Mouse (Mus musculus): Measurements from ENCODE around the gene Rfx4. TPM values are rescaled to one million over a fixed set of nuclear protein-coding genes. Genes with fewer than 3 reads are reported as not detected.

Rfx4 gene
- total and polyA plus RNA-seq, 2 experiments from 2014 or later, result 10.2 to 15.0 TPM

GRCm38 (mm10) chr10:84909021-84909801, 153.3 kb downstream of the Rfx4 start:
- H3K4me2 ChIP-seq (ENCODE audit: low read depth, low read length, poor library complexity, severe bottlenecking), result no peak overlapping the region
- 42% methylated on average over 17 of the region's 17 CpGs for WGBS
- H3K4me1 ChIP-seq (ENCODE audit: insufficient read depth, low read length), result no peaks in the 10 kb centered on the region

DNA sequence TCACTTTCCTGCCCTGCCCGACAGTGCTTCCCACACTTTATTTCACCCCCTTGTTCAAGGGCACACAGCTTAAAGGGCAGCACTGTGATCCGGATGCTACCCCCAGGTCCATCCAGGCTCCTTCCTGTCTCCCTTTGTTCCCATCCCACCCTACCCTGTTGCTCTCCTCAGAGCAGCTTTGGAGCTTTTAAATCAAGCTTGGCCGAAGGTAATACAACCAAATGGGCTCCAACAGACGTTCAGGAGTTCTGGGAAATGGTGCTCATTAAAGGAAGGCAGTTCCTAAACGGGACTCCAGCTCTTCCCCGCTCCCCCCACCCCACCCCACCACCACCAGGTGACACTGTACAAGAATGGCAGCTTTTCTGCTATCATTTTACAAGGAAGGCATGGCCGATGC, 154.3 kb downstream of the Rfx4 start:
- Histone ChIP-seq H3K9me3 (ENCODE audit: low read length) (no peaks in the 10 kb centered on the region), H3K4me1 (ENCODE audit: insufficient read depth, low read length) (no peaks in the 10 kb centered on the region), H3K27me3 (ENCODE audit: insufficient read depth, low read length) (no peaks in the 10 kb centered on the region), H3K4me2 (ENCODE audit: low read depth, low read length, poor library complexity, severe bottlenecking) (no peak overlapping the region), H3K9ac (replicated peaks; ENCODE audit: low read length, poor library complexity, severe bottlenecking) (no peak overlapping the region), H3K4me3 (ENCODE audit: low read depth, low read length) (no peak overlapping the region), H3K36me3 (ENCODE audit: insufficient read depth, low read length) (no peaks in the 10 kb centered on the region), H3K27ac (ENCODE audit: low read depth, low read length) (no peak overlapping the region)
- no peak for DNase-seq (ENCODE audit: low spot score)
- WGBS, result 15% methylated on average over 7 of the region's 7 CpGs
- no peak for TF ChIP-seq CTCF (IDR thresholded peaks at IDR 0.05)
- ATAC-seq (ENCODE audit: low FRiP score), result no peak

More at GRCm38 (mm10) chr10:84909021-84909801, 153.3 kb downstream of the Rfx4 start:
- Histone ChIP-seq H3K4me3 (ENCODE audit: low read depth, low read length) (no peak overlapping the region), H3K9me3 (ENCODE audit: low read length) (no peaks in the 10 kb centered on the region), H3K27ac (ENCODE audit: low read depth, low read length) (no peak overlapping the region), H3K27me3 (ENCODE audit: insufficient read depth, low read length) (no peaks in the 10 kb centered on the region), H3K36me3 (ENCODE audit: insufficient read depth, low read length) (no peaks in the 10 kb centered on the region), H3K9ac (replicated peaks; ENCODE audit: low read length, poor library complexity, severe bottlenecking) (no peak overlapping the region)
- DNase-seq (ENCODE audit: low spot score) (peak; percentile 67), ATAC-seq (ENCODE audit: low FRiP score) (0 out of 2 replicates have a peak, but pooled peaks have one; percentile 41)
- TF ChIP-seq CTCF (IDR thresholded peaks at IDR 0.05), result no peak

DNA sequence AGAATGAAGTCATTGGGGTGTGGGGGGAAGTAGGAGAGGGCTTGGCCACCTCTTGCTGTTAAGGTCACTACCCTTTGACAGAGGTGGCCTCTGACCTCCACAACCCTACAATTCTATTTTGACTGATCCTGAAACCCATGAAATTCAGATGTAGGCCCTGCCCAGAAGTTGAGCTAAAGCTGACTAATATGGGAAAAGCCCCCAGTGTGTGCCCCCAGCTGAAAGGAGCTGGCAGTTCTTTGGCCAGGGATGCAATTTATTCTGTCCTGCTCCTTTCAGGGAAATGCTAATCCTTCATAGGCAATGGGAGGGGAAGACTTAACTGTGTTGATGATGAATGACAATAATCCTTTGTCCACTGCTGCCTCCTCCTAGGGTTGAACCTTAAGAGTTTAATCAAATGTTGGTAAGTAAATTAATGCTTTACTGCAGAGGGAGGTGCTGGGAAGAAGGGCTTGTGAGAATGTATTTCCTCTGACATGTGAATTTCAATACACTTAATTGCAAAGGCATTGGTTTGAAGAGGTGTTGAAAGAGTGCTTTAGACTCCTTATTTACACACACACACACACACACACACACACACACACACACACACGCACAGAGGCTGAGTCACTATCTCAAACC, 155.0 kb downstream of the Rfx4 start:
- ATAC-seq (ENCODE audit: low FRiP score) (no peak), DNase-seq (ENCODE audit: low spot score) (no peak)
- no peak for TF ChIP-seq CTCF (IDR thresholded peaks at IDR 0.05)
- 9% methylated on average over 1 of the region's 1 CpGs for WGBS
- Histone ChIP-seq H3K4me3 (ENCODE audit: low read depth, low read length) (no peak overlapping the region), H3K27ac (ENCODE audit: low read depth, low read length) (no peak overlapping the region), H3K36me3 (ENCODE audit: insufficient read depth, low read length) (no peaks in the 10 kb centered on the region), H3K4me1 (ENCODE audit: insufficient read depth, low read length) (no peaks in the 10 kb centered on the region), H3K27me3 (ENCODE audit: insufficient read depth, low read length) (no peaks in the 10 kb centered on the region), H3K9ac (replicated peaks; ENCODE audit: low read length, poor library complexity, severe bottlenecking) (no peak overlapping the region), H3K9me3 (ENCODE audit: low read length) (no peaks in the 10 kb centered on the region), H3K4me2 (ENCODE audit: low read depth, low read length, poor library complexity, severe bottlenecking) (no peak overlapping the region)

DNA sequence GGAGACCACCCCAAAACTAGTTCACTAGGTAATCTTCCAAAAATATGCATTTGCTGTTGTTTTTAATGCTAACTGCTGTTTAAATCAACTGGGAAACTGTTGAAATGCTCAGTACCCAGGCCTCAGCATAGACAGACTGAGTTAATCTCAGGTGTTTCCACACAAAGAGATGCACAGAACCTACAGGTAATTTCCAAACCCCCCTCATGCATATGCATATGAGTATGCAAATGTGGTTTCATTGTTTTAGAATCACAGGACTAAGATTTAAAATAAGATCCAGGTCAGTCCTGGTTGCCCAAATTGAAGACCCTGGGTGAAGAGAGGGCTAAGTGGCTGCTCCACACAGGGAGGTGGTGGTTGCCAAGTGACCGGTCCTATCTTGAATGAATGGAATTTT, 157.3 kb downstream of the Rfx4 start:
- DNase-seq (ENCODE audit: low spot score), result no peak
- WGBS, result 50% methylated on average over 1 of the region's 1 CpGs
- H3K36me3 ChIP-seq (ENCODE audit: insufficient read depth, low read length), result no peaks in the 10 kb centered on the region
- H3K4me1 ChIP-seq (ENCODE audit: insufficient read depth, low read length), result no peaks in the 10 kb centered on the region
- H3K9me3 ChIP-seq (ENCODE audit: low read length), result no peaks in the 10 kb centered on the region
- H3K4me3 ChIP-seq (ENCODE audit: low read depth, low read length), result no peak overlapping the region
- H3K4me2 ChIP-seq (ENCODE audit: low read depth, low read length, poor library complexity, severe bottlenecking), result no peak overlapping the region
- no peaks in the 10 kb centered on the region for H3K27me3 ChIP-seq (ENCODE audit: insufficient read depth, low read length)
- no peak overlapping the region for H3K27ac ChIP-seq (ENCODE audit: low read depth, low read length)
- no peak for ATAC-seq (ENCODE audit: low FRiP score)
- no peak for TF ChIP-seq CTCF (IDR thresholded peaks at IDR 0.05)
- no peak overlapping the region for H3K9ac ChIP-seq (replicated peaks; ENCODE audit: low read length, poor library complexity, severe bottlenecking)

DNA sequence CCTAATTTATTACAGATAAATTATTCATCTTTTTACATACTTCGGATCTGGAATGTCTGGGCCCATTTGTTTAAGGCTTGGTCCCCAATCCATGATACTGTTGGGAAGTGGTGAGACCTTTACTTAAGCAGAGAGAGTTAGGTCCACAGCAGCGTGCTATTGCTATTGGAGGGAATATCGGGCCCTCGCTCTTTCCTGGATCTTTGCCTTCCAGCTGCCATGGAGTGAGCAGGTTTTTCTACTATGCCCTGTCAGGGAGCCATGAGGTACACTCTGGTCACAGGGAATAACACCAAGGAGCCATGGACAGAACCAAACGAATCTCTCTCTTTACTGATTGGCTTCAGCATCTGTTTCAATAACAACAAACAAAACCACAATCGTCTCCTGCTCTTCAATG, 159.6 kb downstream of the Rfx4 start:
- ATAC-seq (ENCODE audit: low FRiP score) (no peak), DNase-seq (ENCODE audit: low spot score) (no peak)
- 86% methylated on average over 6 of the region's 6 CpGs for WGBS
- no peak overlapping the region for H3K9ac ChIP-seq (replicated peaks; ENCODE audit: low read length, poor library complexity, severe bottlenecking)
- no peak overlapping the region for H3K27ac ChIP-seq (ENCODE audit: low read depth, low read length)
- 0 out of 2 replicates have a peak, but pooled peaks cover 5% of the 10 kb centered on the region for H3K4me1 ChIP-seq (ENCODE audit: insufficient read depth, low read length)
- H3K27me3 ChIP-seq (ENCODE audit: insufficient read depth, low read length), result no peaks in the 10 kb centered on the region
- no peaks in the 10 kb centered on the region for H3K36me3 ChIP-seq (ENCODE audit: insufficient read depth, low read length)
- no peak overlapping the region for H3K4me2 ChIP-seq (ENCODE audit: low read depth, low read length, poor library complexity, severe bottlenecking)
- H3K4me3 ChIP-seq (ENCODE audit: low read depth, low read length), result no peak overlapping the region
- no peak for TF ChIP-seq CTCF (IDR thresholded peaks at IDR 0.05)
- no peaks in the 10 kb centered on the region for H3K9me3 ChIP-seq (ENCODE audit: low read length)

Data from midbrain, postnatal 0 days (tissue).